Mouse (Mus musculus) hindbrain, embryonic 11.5 days (tissue): ENCODE measurements around the gene Eif3c. TPM values are rescaled to one million over a fixed set of nuclear protein-coding genes. Genes with fewer than 3 reads are reported as not detected.
A peak's percentile ranks its signal among the peaks of the same experiment; 100 is the strongest.

Source experiments
- ATAC-seq: fragments of 200-750 bp; cut with Nextera tagmentation; 2 replicates; pipeline ENCODE4 v1.8.0; 2017; ENCODE audit warnings: mild to moderate bottlenecking, moderate TSS enrichment, moderate library complexity; ENCODE audit not compliant: low FRiP score
- DNase-seq: peaks from one replicate; pipeline ENCODE4 v3.0.0-alpha.2; 2015; ENCODE audit warnings: low spot score
- H3K27ac ChIP-seq: fragments of 300-500 bp; sonication (generic); 2 replicates; pipeline ENCODE4 v1.5.1; 2014; ENCODE audit warnings: mild to moderate bottlenecking, low read depth, low read length
- H3K27me3 ChIP-seq: fragments of 300-500 bp; sonication (generic); 2 replicates; pipeline ENCODE4 v1.6.1; 2014; ENCODE audit warnings: mild to moderate bottlenecking, low read length, moderate library complexity, mixed read lengths; ENCODE audit not compliant: control insufficient read depth, insufficient read depth
- H3K36me3 ChIP-seq: fragments of 300-500 bp; sonication (generic); 2 replicates; pipeline ENCODE4 v1.6.1; 2014; ENCODE audit warnings: mild to moderate bottlenecking, low read length, moderate library complexity, mixed read lengths; ENCODE audit not compliant: control insufficient read depth, insufficient read depth
- H3K4me1 ChIP-seq: fragments of 300-500 bp; sonication (generic); replicated peaks from 2 replicates; pipeline ENCODE4 v1.6.1; 2014; ENCODE audit warnings: low read length, mixed read lengths; ENCODE audit not compliant: control insufficient read depth, insufficient read depth
- H3K4me2 ChIP-seq: fragments of 300-500 bp; sonication (generic); replicated peaks from 2 replicates; pipeline ENCODE4 v1.6.1; 2014; ENCODE audit warnings: mild to moderate bottlenecking, low read depth, low read length
- H3K4me3 ChIP-seq: fragments of 300-500 bp; sonication (generic); 2 replicates; pipeline ENCODE4 v1.5.1; 2014; ENCODE audit warnings: low read depth, low read length
- H3K9ac ChIP-seq: fragments of 300-500 bp; sonication (generic); 2 replicates; pipeline ENCODE4 v1.6.1; 2014; ENCODE audit warnings: low read depth, low read length
- H3K9me3 ChIP-seq: fragments of 300-500 bp; sonication (generic); 2 replicates; pipeline ENCODE4 v1.6.1; 2016; ENCODE audit warnings: low read length; ENCODE audit not compliant: control insufficient read depth
- WGBS: fragments of 180-500 bp; shearing (Covaris S2); extraction: QIAGEN DNeasy Blood & Tissue Kit; methylation state at CpG from one replicate; pipeline ENCODE4 v1.1.7; 2014; 5-methylcytosine and 5-hydroxymethylcytosine counted together
- polyA plus RNA-seq: library from polyadenylated mRNA; unstranded; fragments of >200 nt; fragmentation: Nextera tagmentation; extraction: Ambion mirVana; gene quantifications from 2 replicates; pipeline ENCODE4 v1.2.1, GENCODE M21; 2014

The Eif3c gene
- polyA plus RNA-seq, 1 experiment from 2014 or later, result 194 TPM

DNA sequence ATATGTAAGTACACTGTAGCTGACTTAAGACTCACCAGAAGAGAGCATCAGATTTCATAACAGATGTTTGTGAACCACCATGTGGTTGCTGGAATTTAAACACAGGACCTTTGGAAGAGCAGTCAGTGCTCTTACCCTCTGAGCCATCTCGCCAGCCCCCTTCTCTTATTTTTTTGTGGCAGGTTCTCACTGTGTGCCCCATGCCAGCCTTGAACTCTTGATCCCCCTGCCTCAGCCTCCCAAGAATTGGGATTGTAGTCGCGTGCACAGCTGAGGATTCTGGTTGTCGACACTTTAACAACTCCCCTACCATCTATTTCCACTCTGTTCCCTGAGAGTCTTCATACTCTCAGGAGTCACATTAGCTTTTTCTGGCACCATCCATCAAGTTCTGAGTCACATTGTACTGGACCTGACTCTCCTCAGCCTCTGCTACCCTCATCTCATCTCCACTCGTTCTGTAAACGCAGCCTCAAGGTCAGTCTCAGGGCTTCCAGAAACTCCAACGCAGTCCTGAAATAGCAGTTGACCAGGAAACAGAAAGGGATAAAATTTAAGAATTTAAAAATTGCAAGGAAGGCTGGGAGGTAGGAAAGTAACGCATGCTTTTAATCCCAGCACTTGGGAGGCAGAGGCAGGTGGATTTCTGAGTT lies 59.0 kb downstream of the Eif3c start:
- WGBS, result 85% methylated on average over 8 of the region's 8 CpGs

DNA sequence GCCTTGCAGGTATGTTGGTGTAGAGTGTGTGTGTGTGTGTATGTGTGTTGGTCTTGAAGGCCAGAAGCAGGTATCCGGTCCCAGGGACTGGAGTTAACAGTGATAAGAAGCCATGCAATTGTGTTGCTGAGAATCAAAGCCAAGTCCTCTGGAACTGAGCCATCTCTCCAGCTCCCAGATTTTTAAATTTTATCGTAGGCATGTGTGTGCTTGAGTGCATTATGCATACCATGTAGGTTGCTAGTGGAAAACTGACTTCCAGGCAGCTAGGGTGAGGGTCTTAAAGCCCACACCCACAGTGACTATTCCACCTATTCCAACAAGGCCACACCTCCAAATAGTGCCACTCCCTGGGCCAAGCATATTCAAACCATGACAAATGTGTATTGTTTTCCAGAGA lies 61.3 kb downstream of the Eif3c start:
- H3K27ac ChIP-seq, result no peak overlapping the region
- DNase-seq, result no peak
- H3K4me1 ChIP-seq, result 0 out of 2 replicates have a peak, but pooled peaks cover 2% of the 10 kb centered on the region
- no peak overlapping the region for H3K4me2 ChIP-seq
- no peak overlapping the region for H3K4me3 ChIP-seq
- 94% methylated on average over 2 of the region's 2 CpGs for WGBS
- no peak overlapping the region for H3K9ac ChIP-seq
- H3K36me3 ChIP-seq, result peaks cover under 1% of the 10 kb centered on the region; the same call in 1 of the 2 replicates
- no peaks in the 10 kb centered on the region for H3K27me3 ChIP-seq
- H3K9me3 ChIP-seq, result no peaks in the 10 kb centered on the region
- ATAC-seq, result no peak

More for the DNA sequence above, 59.0 kb downstream of the Eif3c start:
- DNase-seq (no peak), ATAC-seq (no peak)
- Histone ChIP-seq H3K4me2 (no peak overlapping the region), H3K36me3 (no peaks in the 10 kb centered on the region), H3K4me1 (no peaks in the 10 kb centered on the region), H3K9ac (no peak overlapping the region), H3K9me3 (no peaks in the 10 kb centered on the region), H3K27ac (no peak overlapping the region), H3K27me3 (no peaks in the 10 kb centered on the region), H3K4me3 (no peak overlapping the region)

GRCm38 (mm10) chr7:126503273-126503878 lies 62.8 kb downstream of the Eif3c start, which contains the start of gene Atxn2l:
Gene Atxn2l (minus strand): TSS chr7:126503437.
- ATAC-seq, result peak; percentile 89
- peak within 1 kb of the TSS; percentile 97 for H3K9ac ChIP-seq
- H3K4me3 ChIP-seq, result peak within 1 kb of the TSS; percentile 96
- no peaks in the 10 kb centered on the region for H3K9me3 ChIP-seq
- 0 out of 2 replicates have a peak, but pooled peaks cover 2% of the 10 kb centered on the region for H3K4me1 ChIP-seq
- peaks cover 6% of the 10 kb centered on the region; the same call in 1 of the 2 replicates for H3K36me3 ChIP-seq
- H3K27me3 ChIP-seq, result no peaks in the 10 kb centered on the region
- H3K27ac ChIP-seq, result peak within 1 kb of the TSS; percentile 99
- DNase-seq, result peak; percentile 99
- WGBS, result under 1% methylated on average over 65 of the region's 72 CpGs
- peak within 1 kb of the TSS; percentile 41 for H3K4me2 ChIP-seq

DNA sequence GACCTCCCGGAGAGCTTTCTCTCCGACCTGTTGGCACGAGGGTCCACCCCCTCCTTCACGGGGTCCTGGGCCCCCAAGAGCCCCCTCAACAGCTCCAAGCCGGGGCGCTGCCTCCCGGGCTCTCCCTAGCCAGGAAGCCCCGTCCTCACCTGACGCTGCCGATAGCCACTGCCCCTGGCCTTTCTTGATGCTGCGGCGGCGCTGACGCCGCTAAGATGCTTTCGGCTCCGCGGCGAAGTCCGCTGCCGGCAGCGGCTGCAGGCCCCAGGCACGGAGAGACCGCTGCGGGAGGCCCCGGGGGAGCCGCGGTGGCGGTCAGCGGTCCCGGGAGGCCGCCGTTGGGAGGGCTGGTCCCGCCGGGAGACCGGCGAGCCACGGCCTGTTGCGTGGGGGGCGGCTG lies 63.5 kb downstream of the Eif3c start:
- peak overlapping the region; percentile 41 for H3K4me2 ChIP-seq
- peak overlapping the region; percentile 96 for H3K4me3 ChIP-seq
- DNase-seq (no peak), ATAC-seq (no peak)
- WGBS, result under 1% methylated on average over 40 of the region's 40 CpGs
- peak overlapping the region; percentile 97 for H3K9ac ChIP-seq
- H3K4me1 ChIP-seq, result 0 out of 2 replicates have a peak, but pooled peaks cover 2% of the 10 kb centered on the region
- no peaks in the 10 kb centered on the region for H3K9me3 ChIP-seq
- H3K36me3 ChIP-seq, result peaks cover 10% of the 10 kb centered on the region
- peak overlapping the region; percentile 99 for H3K27ac ChIP-seq
- no peaks in the 10 kb centered on the region for H3K27me3 ChIP-seq

- peak overlapping the region; percentile 76 for H3K4me2 ChIP-seq
- ATAC-seq (peak; percentile 91), DNase-seq (peak; percentile 95)
- H3K36me3 ChIP-seq, result peaks cover 15% of the 10 kb centered on the region
- 0 out of 2 replicates have a peak, but pooled peaks cover 2% of the 10 kb centered on the region for H3K4me1 ChIP-seq
- no peaks in the 10 kb centered on the region for H3K9me3 ChIP-seq
- H3K4me3 ChIP-seq, result peak overlapping the region; percentile 96
- WGBS, result under 1% methylated on average over 51 of the region's 57 CpGs
- H3K27me3 ChIP-seq, result no peaks in the 10 kb centered on the region
- peak overlapping the region; percentile 97 for H3K9ac ChIP-seq
- H3K27ac ChIP-seq, result peak overlapping the region; percentile 99
Measured at GRCm38 (mm10) chr7:126502023-126502741, 64.0 kb downstream of the Eif3c start.

DNA sequence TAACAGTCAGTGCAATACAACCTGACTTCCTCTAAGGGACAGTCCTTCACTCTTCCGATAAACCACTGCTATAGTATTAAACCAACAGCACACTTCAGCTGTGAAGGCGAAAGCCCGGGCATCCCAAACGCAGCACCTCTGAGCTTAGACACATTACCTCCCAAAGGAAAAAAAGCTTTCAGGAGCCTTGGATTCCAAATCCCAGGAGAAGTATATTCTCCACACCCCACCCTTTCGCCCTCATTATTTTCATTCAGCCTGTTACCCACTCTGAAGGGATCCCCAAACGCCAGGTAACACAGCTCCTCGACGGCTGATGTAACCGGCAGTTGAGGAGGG lies 64.6 kb downstream of the Eif3c start:
- WGBS, result 4% methylated on average over 9 of the region's 9 CpGs

GRCm38 (mm10) chr7:126499416-126499815 lies 66.8 kb downstream of the Eif3c start:
- no peak for DNase-seq
- no peak overlapping the region for H3K9ac ChIP-seq
- H3K36me3 ChIP-seq, result peaks cover 33% of the 10 kb centered on the region
- no peaks in the 10 kb centered on the region for H3K9me3 ChIP-seq
- WGBS, result 93% methylated on average over 7 of the region's 7 CpGs
- H3K27me3 ChIP-seq, result no peaks in the 10 kb centered on the region
- H3K4me2 ChIP-seq, result no peak overlapping the region
- H3K4me3 ChIP-seq, result no peak overlapping the region
- 0 out of 2 replicates have a peak, but pooled peaks cover 2% of the 10 kb centered on the region for H3K4me1 ChIP-seq
- no peak for ATAC-seq
- H3K27ac ChIP-seq, result no peak overlapping the region

More for the DNA sequence above, 64.6 kb downstream of the Eif3c start:
- Histone ChIP-seq H3K4me1 (0 out of 2 replicates have a peak, but pooled peaks cover 2% of the 10 kb centered on the region), H3K36me3 (peaks cover 15% of the 10 kb centered on the region), H3K27me3 (no peaks in the 10 kb centered on the region), H3K9ac (peak overlapping the region; percentile 74), H3K9me3 (no peaks in the 10 kb centered on the region), H3K27ac (peak overlapping the region; percentile 99), H3K4me3 (peak overlapping the region; percentile 96), H3K4me2 (peak overlapping the region; percentile 76)
- DNase-seq (no peak), ATAC-seq (no peak)

- Histone ChIP-seq H3K27me3 (no peaks in the 10 kb centered on the region), H3K9ac (no peak overlapping the region), H3K27ac (no peak overlapping the region), H3K4me1 (0 out of 2 replicates have a peak, but pooled peaks cover 2% of the 10 kb centered on the region), H3K36me3 (peaks cover 42% of the 10 kb centered on the region), H3K4me2 (no peak overlapping the region), H3K4me3 (no peak overlapping the region), H3K9me3 (no peaks in the 10 kb centered on the region)
- no peak for ATAC-seq
- DNase-seq, result no peak
- 96% methylated on average over 12 of the region's 12 CpGs for WGBS
Measured at GRCm38 (mm10) chr7:126497966-126498365, 68.2 kb downstream of the Eif3c start.
